Mouse (Mus musculus): ENCODE data around the gene Chd2.

The Chd2 gene

GRCm38 (mm10) chr7:73541412-73542130 is at the start of gene Chd2:
Gene Chd2, minus strand, starts transcription at chr7:73541830.
- in situ Hi-C loops (cut with MboI, MseI), result no loop called here

- in situ Hi-C loops (cut with MboI, MseI), result loop anchor here in 1 of 2 experiments (25.0 kb wide), 2 partner anchors 1097 to 1997 kb away; no protein-coding TSS in a partner anchor
Measured at GRCm38 (mm10) chr7:73590757-73591156, 49.1 kb upstream of the Chd2 start.

GRCm38 (mm10) chr7:73589208-73589771 is 47.7 kb upstream of the Chd2 start:
- in situ Hi-C loops (cut with MboI, MseI), result loop anchor here in 1 of 2 experiments (25.0 kb wide), 2 partner anchors 1098 to 1998 kb away; no protein-coding TSS in a partner anchor

GRCm38 (mm10) chr7:73588351-73588906 is 46.8 kb upstream of the Chd2 start:
- in situ Hi-C loops (cut with MboI, MseI), result loop anchor here in 1 of 2 experiments (25.0 kb wide), 2 partner anchors 1099 to 1999 kb away; no protein-coding TSS in a partner anchor

- in situ Hi-C loops (cut with MboI, MseI), result loop anchor here in 1 of 2 experiments (25.0 kb wide), 2 partner anchors 1101 to 2001 kb away; no protein-coding TSS in a partner anchor
Measured at GRCm38 (mm10) chr7:73586717-73587116, 45.1 kb upstream of the Chd2 start.

GRCm38 (mm10) chr7:73586206-73586605 is 44.6 kb upstream of the Chd2 start:
- in situ Hi-C loops (cut with MboI, MseI), result loop anchor here in 1 of 2 experiments (25.0 kb wide), 2 partner anchors 1101 to 2001 kb away; no protein-coding TSS in a partner anchor

- in situ Hi-C loops (cut with MboI, MseI), result loop anchor here in 1 of 2 experiments (25.0 kb wide), 2 partner anchors 1102 to 2002 kb away; no protein-coding TSS in a partner anchor
Measured at GRCm38 (mm10) chr7:73585114-73586032, 43.7 kb upstream of the Chd2 start.

GRCm38 (mm10) chr7:73584009-73584995 is 42.7 kb upstream of the Chd2 start:
- in situ Hi-C loops (cut with MboI, MseI), result loop anchor here in 1 of 2 experiments (25.0 kb wide), 2 partner anchors 1103 to 2003 kb away; no protein-coding TSS in a partner anchor

- in situ Hi-C loops (cut with MboI, MseI), result loop anchor here in 1 of 2 experiments (25.0 kb wide), 2 partner anchors 1104 to 2004 kb away; no protein-coding TSS in a partner anchor
Measured at GRCm38 (mm10) chr7:73583400-73583799, 41.8 kb upstream of the Chd2 start.

- in situ Hi-C loops (cut with MboI, MseI), result loop anchor here in 1 of 2 experiments (25.0 kb wide), 2 partner anchors 1105 to 2005 kb away; no protein-coding TSS in a partner anchor
Measured at GRCm38 (mm10) chr7:73581836-73582375, 40.3 kb upstream of the Chd2 start.

GRCm38 (mm10) chr7:73579072-73579731 is 37.6 kb upstream of the Chd2 start:
- in situ Hi-C loops (cut with MboI, MseI), result loop anchor here in 1 of 2 experiments (25.0 kb wide), 2 partner anchors 1108 to 2008 kb away; no protein-coding TSS in a partner anchor

- in situ Hi-C loops (cut with MboI, MseI), result loop anchor here in 1 of 2 experiments (25.0 kb wide), 2 partner anchors 1109 to 2009 kb away; no protein-coding TSS in a partner anchor
Measured at GRCm38 (mm10) chr7:73577888-73578421, 36.3 kb upstream of the Chd2 start.

- in situ Hi-C loops (cut with MboI, MseI), result loop anchor here in 1 of 2 experiments (25.0 kb wide), 2 partner anchors 1111 to 2011 kb away; no protein-coding TSS in a partner anchor
Measured at GRCm38 (mm10) chr7:73576101-73576936, 34.7 kb upstream of the Chd2 start.

- in situ Hi-C loops (cut with MboI, MseI), result loop anchor here in 1 of 2 experiments (25.0 kb wide), 2 partner anchors 1112 to 2012 kb away; no protein-coding TSS in a partner anchor
Measured at GRCm38 (mm10) chr7:73575257-73575656, 33.6 kb upstream of the Chd2 start.

GRCm38 (mm10) chr7:73574673-73575072 is 33.0 kb upstream of the Chd2 start:
- in situ Hi-C loops (cut with MboI, MseI), result loop anchor here in 1 of 2 experiments (25.0 kb wide), 2 partner anchors 1113 to 2013 kb away; no protein-coding TSS in a partner anchor

- in situ Hi-C loops (cut with MboI, MseI), result no loop called here
Measured at GRCm38 (mm10) chr7:73572571-73572970, 30.9 kb upstream of the Chd2 start.

Data from T-helper 17 cell (primary cell).